Mouse (Mus musculus) liver, embryonic 13.5 days (tissue): ENCODE results near the gene Rpl10-ps3. TPM values are rescaled to one million over a fixed set of nuclear protein-coding genes. Genes with fewer than 3 reads are reported as not detected.

Source experiments
- ATAC-seq: fragments of 200-750 bp; cut with Nextera tagmentation; 2 replicates; pipeline ENCODE4 v1.8.0; 2017; ENCODE audit warnings: low read depth, mild to moderate bottlenecking, moderate number of reproducible peaks, moderate library complexity
- DNase-seq: peaks from one replicate; pipeline ENCODE4 v3.0.0; 2022
- H3K27ac ChIP-seq: fragments of 300-500 bp; sonication (generic); 2 replicates; pipeline ENCODE4 v1.5.1; 2015; ENCODE audit warnings: moderate library complexity, mild to moderate bottlenecking, inconsistent platforms
- H3K27me3 ChIP-seq: fragments of 300-500 bp; sonication (generic); 2 replicates; pipeline ENCODE4 v1.6.1; 2015; ENCODE audit warnings: mild to moderate bottlenecking, inconsistent platforms
- H3K36me3 ChIP-seq: fragments of 300-500 bp; sonication (generic); 2 replicates; pipeline ENCODE4 v1.6.1; 2015; ENCODE audit warnings: mild to moderate bottlenecking, inconsistent platforms
- H3K4me1 ChIP-seq: fragments of 300-500 bp; sonication (generic); replicated peaks from 2 replicates; pipeline ENCODE4 v1.6.1; 2015; ENCODE audit warnings: inconsistent platforms
- H3K4me2 ChIP-seq: fragments of 300-500 bp; sonication (generic); 2 replicates; pipeline ENCODE4 v1.6.1; 2015; ENCODE audit warnings: inconsistent platforms, mild to moderate bottlenecking, moderate library complexity
- H3K4me3 ChIP-seq: fragments of 300-500 bp; sonication (generic); replicated peaks from 2 replicates; pipeline ENCODE4 v1.5.1; 2015; ENCODE audit warnings: mild to moderate bottlenecking, inconsistent platforms
- H3K9ac ChIP-seq: fragments of 300-500 bp; sonication (generic); 2 replicates; pipeline ENCODE4 v1.6.1; 2015; ENCODE audit warnings: mild to moderate bottlenecking, inconsistent platforms
- H3K9me3 ChIP-seq: fragments of 300-500 bp; sonication (generic); replicated peaks from 2 replicates; pipeline ENCODE4 v1.6.1; 2016; ENCODE audit warnings: inconsistent platforms
- WGBS: fragments of 180-500 bp; shearing (Covaris S2); methylation state at CpG from one replicate; pipeline ENCODE4 v1.1.7; 2015; ENCODE audit not compliant: insufficient replicate concordance; 5-methylcytosine and 5-hydroxymethylcytosine counted together
- polyA plus RNA-seq: library from polyadenylated mRNA; unstranded; fragments of >200 nt; fragmentation: Nextera tagmentation; extraction: Ambion mirVana; gene quantifications from 2 replicates; pipeline ENCODE4 v1.2.1, GENCODE M21; 2015

The Rpl10-ps3 gene
- polyA plus RNA-seq, 1 experiment from 2014 or later = 293 TPM

DNA sequence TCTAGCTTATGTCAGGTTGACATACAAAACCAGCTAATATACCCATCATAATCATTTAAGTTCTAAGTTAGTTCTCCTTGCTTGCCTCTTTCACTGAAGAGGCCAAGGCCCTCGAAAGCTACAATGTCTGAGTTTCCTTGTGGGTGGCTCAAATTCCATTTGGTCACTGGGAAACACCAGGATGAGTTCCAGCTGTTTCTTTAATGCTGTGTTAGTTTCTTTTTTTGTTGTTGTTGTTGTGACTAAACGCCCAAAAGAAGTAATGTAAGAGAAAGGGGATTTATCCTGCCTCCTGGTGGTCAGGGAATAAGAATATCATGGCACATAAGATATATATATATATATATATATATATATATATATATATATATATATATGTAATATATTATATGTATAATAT, 39.7 kb downstream of the Rpl10-ps3 start:
- no peak for ATAC-seq
- DNase-seq = no peak
- H3K9me3 ChIP-seq = no peaks in the 10 kb centered on the region
- H3K27ac ChIP-seq = no peak overlapping the region
- no peak overlapping the region for H3K4me2 ChIP-seq
- no peak overlapping the region for H3K9ac ChIP-seq
- H3K4me1 ChIP-seq = no peaks in the 10 kb centered on the region
- no peaks in the 10 kb centered on the region for H3K27me3 ChIP-seq
- no peaks in the 10 kb centered on the region for H3K36me3 ChIP-seq
- H3K4me3 ChIP-seq = no peak overlapping the region
- 36% methylated on average over 2 of the region's 2 CpGs for WGBS

DNA sequence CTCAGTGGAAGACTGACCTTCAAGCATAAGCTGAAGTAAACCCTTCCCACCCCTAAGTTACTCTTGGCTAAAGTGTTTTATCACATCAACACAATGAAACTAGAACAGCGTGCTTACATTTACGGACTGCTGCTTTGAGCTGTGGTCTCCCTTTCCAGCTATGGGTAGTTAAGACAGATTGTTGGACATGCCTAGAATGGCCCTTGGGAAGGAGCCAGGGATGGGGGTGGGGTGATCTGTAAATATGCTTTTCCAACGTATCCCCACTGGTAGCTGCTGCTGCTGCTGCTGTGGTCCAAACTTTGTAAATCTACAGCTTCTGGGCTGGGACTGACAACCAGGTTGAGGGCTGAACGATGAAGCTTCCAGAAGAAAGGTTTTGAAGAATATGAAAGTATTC, 40.8 kb downstream of the Rpl10-ps3 start:
- no peak overlapping the region for H3K4me2 ChIP-seq
- 58% methylated on average over 4 of the region's 4 CpGs for WGBS
- H3K9ac ChIP-seq = no peak overlapping the region
- no peaks in the 10 kb centered on the region for H3K9me3 ChIP-seq
- no peaks in the 10 kb centered on the region for H3K36me3 ChIP-seq
- DNase-seq (no peak), ATAC-seq (no peak)
- no peak overlapping the region for H3K27ac ChIP-seq
- H3K4me1 ChIP-seq = no peaks in the 10 kb centered on the region
- H3K4me3 ChIP-seq = no peak overlapping the region
- H3K27me3 ChIP-seq = no peaks in the 10 kb centered on the region

GRCm38 (mm10) chr9:50301722-50302121, 43.0 kb downstream of the Rpl10-ps3 start:
- Histone ChIP-seq H3K27ac (no peak overlapping the region), H3K4me3 (no peak overlapping the region), H3K36me3 (no peaks in the 10 kb centered on the region), H3K9ac (no peak overlapping the region), H3K9me3 (no peaks in the 10 kb centered on the region), H3K4me1 (no peaks in the 10 kb centered on the region), H3K27me3 (no peaks in the 10 kb centered on the region), H3K4me2 (no peak overlapping the region)
- ATAC-seq (no peak), DNase-seq (no peak)

DNA sequence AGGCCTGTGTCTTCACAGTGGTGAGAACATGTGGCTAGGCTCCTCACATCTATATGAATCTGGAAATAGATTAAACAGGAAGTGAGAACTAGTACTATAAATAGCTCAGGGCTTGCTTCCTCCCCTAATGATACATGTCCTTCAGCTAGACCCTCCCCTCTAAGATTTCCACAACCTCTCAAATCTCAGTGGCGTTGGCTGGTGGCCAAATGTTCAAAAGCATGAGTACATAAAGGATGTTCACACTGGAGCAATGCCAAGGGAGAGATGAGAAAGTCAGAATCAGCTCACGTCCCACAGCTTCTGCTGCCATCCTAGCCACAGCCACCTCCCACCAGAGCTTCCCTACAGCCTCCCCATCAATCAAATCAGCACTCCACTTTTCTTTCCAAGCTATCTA, 46.4 kb downstream of the Rpl10-ps3 start:
- DNase-seq (no peak), ATAC-seq (no peak)
- no peak overlapping the region for H3K9ac ChIP-seq
- H3K4me2 ChIP-seq = no peak overlapping the region
- H3K9me3 ChIP-seq = no peaks in the 10 kb centered on the region
- no peak overlapping the region for H3K27ac ChIP-seq
- H3K36me3 ChIP-seq = no peaks in the 10 kb centered on the region
- no peaks in the 10 kb centered on the region for H3K27me3 ChIP-seq
- no peak overlapping the region for H3K4me3 ChIP-seq
- 46% methylated on average over 2 of the region's 2 CpGs for WGBS
- H3K4me1 ChIP-seq = no peaks in the 10 kb centered on the region

Other genes starting within 250 kb of the Rpl10-ps3 start
- 0.07 and 0.36 TPM in 2 replicates for gene Plet1, start 149.6 kb upstream of the Rpl10-ps3 start, polyA plus RNA-seq
- gene Pts, start 183.8 kb upstream of the Rpl10-ps3 start, polyA plus RNA-seq = 41.6 and 43.4 TPM in 2 replicates
- 5.7 and 5.9 TPM in 2 replicates for gene Il18, start 209.9 kb upstream of the Rpl10-ps3 start, polyA plus RNA-seq
- 0.24 and 0.37 TPM in 2 replicates for gene Bco2, start 210.2 kb upstream of the Rpl10-ps3 start, polyA plus RNA-seq
- gene Tex12, start 216.4 kb upstream of the Rpl10-ps3 start, polyA plus RNA-seq = not detected in 2 replicates